ENCODE assay signal across 19 mouse cellular contexts in genomic region chr1:48055324-48055723, GRCm38 (mm10).
DNase-seq lines count a peak whose midpoint lies in the region; ATAC-seq lines count a peak whose summit lies in the region.
"Had no signal": no experiment of that assay in that cellular context is flagged by ENCODE, and none has a peak within 500 bp of the region (broad histone marks: within the 10 kb centered on the region; RNA-seq: fewer than 3 reads in every experiment).

No protein-coding gene starts in this region.

- peak; percentile 98 for ATAC-seq in frontal cortex, adult (ENCODE audit: low TSS enrichment)
- ATAC-seq: activated CD4-positive, CD25-positive, alpha-beta regulatory T cell, adult 4 months; forebrain, embryonic 13.5 days; forebrain, embryonic 16.5 days; hindbrain, postnatal 0 days had no signal

- intact Hi-C loops in left cerebral cortex, postnatal 25 days (cut with DNase I): no loop called here
- intact Hi-C loops in left cerebral cortex, postnatal 4 days (cut with DNase I): no loop called here

- DNase-seq in frontal cortex, postnatal 14 days (ENCODE audit: low spot score in 2 of 2): no peak
- DNase-seq in left cerebral cortex, postnatal 25 days (ENCODE audit: low spot score in 2 of 2): peak; percentile 4 to 56
- DNase-seq in left cerebral cortex, postnatal 4 days: no peak
- peak; percentile 10 to 15 for DNase-seq in right cerebral cortex, adult 2 months (ENCODE audit: low spot score in 2 of 2)
- no peak for DNase-seq in right cerebral cortex, postnatal 10 days (ENCODE audit: low spot score in 2 of 2)
- DNase-seq: adrenal gland, adult 8-10 months; adrenal gland, postnatal 25 days; cerebellum, adult 18-20 months; cerebellum, adult 9-10 months; cerebellum, postnatal 14 days; gastrocnemius, postnatal 25 days; heart, adult 18-20 months; heart, postnatal 10 days; heart, postnatal 36 days had no signal

Comparison
In these comparisons a context has a peak if more than half of its experiments do, and no peak if none do; other contexts are left out.
1. DNase-seq: peak in left cerebral cortex, postnatal 25 days (2 of 2) and right cerebral cortex, adult 2 months (2 of 2); none in frontal cortex, postnatal 14 days (0 of 2), left cerebral cortex, postnatal 4 days (single experiment) and right cerebral cortex, postnatal 10 days (0 of 2).